Mouse (Mus musculus) lung, postnatal 36 days (tissue): ENCODE data around the gene Tmem106a.
"Not testable (repeated sequence)": the region's sequence is repeated elsewhere in the genome, so short reads cannot be mapped to it uniquely, and the experiment has no call there.

ENCODE experiments used
- DNase-seq: peaks from one replicate; pipeline ENCODE4 v3.0.0; 2022; ENCODE audit warnings: mixed read lengths

Tmem106a gene

DNA sequence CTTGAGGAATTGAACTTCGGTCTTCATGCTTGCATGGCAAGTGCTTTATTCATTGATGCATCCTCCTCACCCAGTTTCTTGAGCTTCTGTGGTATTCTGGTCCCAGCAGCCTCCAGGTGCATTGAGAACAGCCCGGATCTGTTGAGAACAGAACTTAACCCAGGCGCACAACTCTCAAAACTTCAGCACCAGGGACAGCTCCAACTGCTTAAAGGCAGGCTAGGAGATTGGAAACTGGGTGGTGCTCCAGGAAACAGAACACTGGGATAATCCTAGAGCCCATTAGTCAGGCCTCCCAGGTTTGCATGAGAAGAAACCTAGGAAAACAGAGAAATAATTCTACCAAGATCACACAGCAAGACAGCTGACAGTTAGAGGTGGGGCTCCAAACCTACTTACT is 20.4 kb downstream of the Tmem106a start:
- peak; percentile 86 for DNase-seq

GRCm38 (mm10) chr11:101604116-101604515 is 22.1 kb downstream of the Tmem106a start:
- DNase-seq, result no peak

DNA sequence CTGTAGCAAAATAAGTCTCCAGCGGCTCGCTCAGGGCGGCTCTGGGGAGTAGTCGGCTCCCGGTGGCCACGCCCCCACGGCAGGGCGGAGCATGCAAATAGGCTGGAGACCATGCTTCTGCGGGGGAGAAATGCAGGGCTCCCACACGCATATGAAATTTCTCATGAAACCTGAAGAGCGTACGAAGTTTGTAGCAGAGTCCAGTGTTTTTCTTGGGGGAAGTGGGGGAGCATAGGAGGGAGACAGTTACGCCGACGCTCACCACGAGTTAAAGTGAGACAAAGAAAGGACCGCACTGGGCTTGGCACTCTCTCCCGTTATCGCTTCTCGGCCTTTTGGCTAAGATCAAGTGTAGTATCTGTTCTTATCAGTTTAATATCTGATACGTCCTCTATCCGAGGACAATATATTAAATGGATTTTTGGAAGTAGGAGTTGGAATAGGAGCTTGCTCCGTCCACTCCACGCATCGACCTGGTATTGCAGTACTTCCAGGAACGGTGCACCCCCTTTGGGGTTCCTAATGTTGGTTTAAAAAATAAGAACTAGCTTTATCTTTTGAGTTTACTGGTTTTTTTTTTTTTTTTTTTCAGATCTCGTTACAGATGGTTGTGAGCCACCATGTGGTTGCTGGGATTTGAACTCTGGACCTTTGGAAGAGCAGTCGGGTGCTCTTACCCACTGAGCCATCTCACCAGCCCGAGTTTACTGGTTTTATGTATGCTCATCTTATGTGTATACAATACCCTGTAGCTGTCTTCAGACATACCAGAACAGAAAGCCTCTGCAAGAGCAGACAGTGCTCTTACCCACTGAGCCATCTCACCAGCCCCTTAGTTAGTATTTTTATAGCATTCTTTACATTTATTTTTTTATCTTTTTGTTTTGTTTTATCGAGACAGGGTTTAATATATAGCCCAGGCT is 22.8 kb downstream of the Tmem106a start:
- peak; percentile 88 for DNase-seq

DNA sequence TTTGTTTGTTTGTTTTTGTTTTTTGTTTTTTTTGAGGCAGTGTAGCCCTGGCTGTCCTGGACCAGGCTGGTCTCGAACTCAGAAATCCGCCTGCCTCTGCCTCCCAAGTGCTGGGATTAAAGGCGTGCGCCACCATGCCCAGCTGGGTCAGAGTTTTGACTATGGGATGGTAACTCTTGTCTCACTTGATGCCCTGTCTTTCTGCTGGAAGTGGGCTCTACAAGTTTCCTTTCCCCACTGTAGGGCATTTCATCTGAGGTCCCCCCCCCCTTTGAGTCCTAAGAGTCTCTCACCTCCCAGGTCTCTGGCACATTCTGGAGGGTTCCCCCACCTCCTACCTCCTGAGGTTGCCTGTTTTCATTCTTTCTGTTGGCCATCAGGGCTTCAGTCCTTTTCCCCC is 25.1 kb downstream of the Tmem106a start:
- not testable (repeated sequence) for DNase-seq

DNA sequence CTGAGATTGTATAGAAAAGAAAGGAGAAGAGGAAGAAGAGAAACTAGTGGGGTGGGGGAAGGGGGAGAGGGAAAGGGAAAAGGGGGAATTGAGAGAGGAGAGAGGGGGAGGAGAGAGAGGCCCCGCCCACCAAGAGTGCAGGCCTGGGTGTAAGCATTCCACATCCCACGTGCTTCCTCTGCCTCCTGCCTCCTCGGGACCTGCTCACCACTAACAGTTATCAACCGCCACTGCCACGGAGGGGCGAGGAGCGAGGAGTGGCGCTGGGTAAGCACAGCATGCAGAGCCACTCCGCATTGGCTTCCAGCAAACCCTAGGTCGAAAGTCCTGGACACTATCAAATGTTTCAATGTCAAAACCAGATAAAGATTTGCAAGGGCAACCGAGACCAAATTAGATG is 28.4 kb downstream of the Tmem106a start:
- DNase-seq, result no peak

GRCm38 (mm10) chr11:101613596-101613995 is 31.6 kb downstream of the Tmem106a start:
- DNase-seq, result no peak

DNA sequence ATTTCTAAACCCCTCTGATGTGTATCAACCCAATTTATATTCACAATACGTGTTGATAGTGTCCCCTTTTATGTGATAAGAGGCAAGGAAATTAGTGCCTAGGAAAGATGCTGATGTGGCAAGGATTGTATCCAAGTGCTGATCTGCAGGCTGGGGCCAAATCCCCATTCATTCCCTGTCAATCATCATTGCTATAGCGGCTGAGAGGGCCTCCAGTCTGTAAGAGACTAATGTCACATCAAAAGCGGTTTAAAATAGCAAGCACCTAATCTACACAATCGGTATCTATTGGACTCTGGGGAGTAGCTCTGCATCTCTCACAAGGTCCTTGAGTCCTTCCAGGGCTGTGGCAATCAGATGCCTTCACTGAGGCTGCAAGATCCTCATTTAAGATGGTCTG is 32.1 kb downstream of the Tmem106a start:
- no peak for DNase-seq

GRCm38 (mm10) chr11:101615380-101615779 is 33.3 kb downstream of the Tmem106a start:
- DNase-seq, result no peak

DNA sequence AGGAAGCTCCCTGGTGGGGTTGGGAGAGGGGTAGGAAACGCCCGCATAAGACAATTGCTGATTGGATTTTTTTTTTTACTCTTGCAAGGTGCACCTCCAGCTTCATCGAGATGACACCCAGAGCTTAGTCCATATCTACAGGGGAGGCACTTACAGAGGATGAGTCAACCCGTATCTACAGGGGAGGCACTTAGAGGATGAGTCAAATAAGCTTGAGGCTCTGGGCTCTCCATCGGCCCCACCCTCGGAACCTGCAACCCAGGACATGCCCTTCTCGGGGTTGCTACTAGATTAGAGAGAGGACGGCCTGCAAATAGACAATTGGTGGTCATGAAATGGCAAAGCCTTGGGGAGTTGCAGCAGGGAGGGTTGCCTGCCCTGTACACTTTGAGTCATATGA is 34.1 kb downstream of the Tmem106a start:
- DNase-seq, result no peak

DNA sequence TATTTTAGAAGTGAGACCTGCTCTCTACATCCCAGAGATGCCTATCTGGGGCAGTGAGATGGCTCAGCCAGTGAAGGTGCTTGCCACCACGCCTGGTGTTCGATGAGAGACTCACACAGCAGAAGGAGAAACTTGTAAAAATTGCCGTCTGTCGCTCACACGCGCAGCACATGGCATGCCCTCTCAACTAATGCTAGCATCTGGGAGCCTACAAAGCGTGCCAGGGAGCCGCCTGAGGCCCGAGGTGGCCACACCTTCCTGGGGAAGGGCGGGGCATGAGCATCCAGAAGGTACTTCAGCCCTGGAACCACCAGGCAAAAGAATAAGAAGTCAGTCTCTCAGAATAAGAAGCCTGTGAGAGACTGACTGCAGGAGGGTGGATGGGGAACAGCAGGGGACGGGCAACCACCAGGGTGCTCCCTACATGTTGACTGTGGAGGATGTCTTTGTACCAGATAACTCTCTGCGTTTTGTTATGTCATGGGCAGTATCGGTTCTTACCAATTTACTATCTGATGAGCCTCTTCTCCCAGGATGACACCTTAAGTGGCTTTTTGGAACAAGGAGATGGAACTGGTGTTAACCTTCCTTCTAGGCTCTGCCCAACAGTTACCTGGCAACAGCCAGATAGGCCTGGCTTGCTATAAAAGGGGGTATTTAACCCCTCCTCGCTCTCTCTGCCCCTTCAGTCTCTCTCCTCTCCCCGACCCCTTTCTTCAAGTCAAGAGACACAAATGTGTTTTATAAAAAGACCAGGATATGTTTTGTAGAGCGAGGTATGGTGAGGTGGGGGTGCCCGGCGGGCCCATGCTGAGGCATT is 35.1 kb downstream of the Tmem106a start:
- no peak for DNase-seq

- DNase-seq, result peak; percentile 60
These were observed 35.8 kb downstream of the Tmem106a start for GRCm38 (mm10) chr11:101617849-101618248.

DNA sequence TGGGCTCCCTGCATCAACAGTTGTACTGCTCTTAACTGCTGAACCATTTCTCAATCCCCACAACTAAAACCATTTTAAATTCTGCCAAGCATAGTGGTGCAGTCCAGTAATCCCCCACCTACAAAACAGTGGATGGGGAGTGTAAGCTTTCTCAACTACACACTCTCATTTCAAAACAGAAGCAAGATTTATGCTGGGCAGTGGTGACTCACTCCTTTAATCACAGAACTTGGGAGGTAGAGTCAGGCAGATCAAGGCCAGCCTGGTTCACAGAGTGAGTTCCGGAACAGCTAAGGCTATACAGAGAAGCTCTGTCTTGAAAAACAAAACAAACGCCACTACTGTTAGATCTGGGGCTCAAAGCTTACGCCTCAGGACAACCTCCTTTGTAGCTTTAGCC is 36.6 kb downstream of the Tmem106a start:
- DNase-seq, result no peak

DNA sequence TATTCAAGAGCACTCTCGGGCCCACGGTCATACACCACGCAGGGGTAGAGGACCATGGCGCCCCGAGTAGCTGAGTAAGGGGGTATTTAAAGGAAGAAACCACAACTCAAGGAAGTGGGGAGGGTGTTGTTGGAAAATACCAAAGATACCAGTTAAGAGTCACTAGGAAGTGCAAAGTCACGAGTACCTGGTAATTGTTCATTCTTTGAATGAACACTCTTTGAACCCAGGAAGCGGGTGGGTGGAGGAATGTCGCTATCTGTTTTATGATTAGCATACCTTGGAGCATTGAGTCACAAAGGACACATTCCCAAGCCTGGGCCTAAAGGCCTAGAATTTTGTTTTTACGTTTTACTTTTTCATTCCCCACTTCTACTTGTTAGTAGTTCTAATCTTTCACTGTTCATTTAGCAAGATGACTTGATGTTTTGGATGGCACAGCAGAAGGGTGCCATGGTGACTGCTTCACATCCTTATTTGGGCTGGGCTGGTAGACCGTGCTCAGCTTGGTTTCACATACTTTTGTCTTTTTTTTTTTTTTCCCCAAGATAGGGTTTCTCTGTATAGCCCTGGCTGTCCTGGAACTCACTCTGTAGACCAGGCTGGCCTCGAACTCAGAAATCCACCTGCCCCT is 38.1 kb downstream of the Tmem106a start:
- DNase-seq, result not testable (repeated sequence)

GRCm38 (mm10) chr11:101626649-101626994 is 44.6 kb downstream of the Tmem106a start:
- DNase-seq, result no peak

GRCm38 (mm10) chr11:101626995-101627856 is 45.2 kb downstream of the Tmem106a start, which contains the start of gene Rdm1:
Gene Rdm1 (plus strand): TSS chr11:101627195.
- DNase-seq, result peak; percentile 90

DNA sequence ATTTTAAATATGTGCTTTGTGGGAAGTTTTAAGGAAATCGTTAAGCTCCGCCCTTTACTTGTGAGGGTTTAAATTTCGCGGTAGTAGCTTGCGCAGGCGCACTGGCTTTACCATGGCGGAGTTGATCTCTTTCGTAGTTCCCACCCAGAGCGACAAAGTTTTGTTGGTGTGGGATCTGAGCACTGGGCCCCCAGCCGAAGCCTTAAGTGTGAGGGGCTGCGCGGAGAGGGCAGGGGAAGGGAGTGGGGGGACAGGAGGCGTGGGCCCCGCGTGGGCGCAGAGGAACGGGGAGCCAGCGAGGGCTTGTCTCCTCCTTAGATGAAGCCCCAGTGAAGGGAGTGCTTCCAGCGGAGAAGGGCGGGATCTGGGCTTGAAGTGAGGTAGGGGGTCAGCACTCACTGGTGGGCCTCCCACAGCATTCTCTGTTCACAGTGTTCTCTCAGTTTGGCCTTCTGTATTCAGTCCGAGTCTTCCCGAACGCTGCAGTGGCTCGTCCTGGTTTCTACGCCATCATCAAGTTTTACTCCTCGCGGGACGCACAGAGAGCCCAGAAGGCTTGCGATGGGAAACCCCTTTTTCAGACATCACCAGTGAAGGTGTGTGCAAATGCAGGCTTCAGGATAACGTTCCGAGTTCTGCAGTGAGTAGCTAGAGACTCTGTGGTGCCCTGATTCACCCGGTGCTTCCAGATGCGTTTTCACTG is 46.0 kb downstream of the Tmem106a start:
- peak; percentile 90 for DNase-seq

- not testable (repeated sequence) for DNase-seq
These were observed 46.8 kb downstream of the Tmem106a start for GRCm38 (mm10) chr11:101628733-101629417.

- DNase-seq, result no peak
These were observed 53.6 kb downstream of the Tmem106a start for GRCm38 (mm10) chr11:101635660-101636059.

DNA sequence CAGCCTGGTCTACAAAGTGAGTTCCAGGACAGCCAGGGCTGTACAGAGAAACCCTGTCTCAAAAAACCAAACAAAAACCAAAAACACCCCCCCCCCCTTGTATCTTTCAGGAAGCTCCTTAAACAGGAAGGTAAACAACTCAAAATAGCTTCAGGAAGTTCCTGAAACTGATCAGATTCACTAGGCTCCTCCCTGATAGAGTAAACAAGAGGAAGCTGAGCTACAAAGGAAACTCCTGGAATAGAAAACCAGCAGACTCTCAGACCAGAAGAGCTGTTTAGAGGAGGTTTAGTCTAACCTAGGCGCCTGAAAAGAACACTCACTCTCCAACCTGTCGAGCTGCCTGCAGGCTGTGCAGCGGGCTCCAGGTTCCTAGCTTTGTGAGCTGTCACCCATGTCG is 57.7 kb downstream of the Tmem106a start:
- no peak for DNase-seq

DNA sequence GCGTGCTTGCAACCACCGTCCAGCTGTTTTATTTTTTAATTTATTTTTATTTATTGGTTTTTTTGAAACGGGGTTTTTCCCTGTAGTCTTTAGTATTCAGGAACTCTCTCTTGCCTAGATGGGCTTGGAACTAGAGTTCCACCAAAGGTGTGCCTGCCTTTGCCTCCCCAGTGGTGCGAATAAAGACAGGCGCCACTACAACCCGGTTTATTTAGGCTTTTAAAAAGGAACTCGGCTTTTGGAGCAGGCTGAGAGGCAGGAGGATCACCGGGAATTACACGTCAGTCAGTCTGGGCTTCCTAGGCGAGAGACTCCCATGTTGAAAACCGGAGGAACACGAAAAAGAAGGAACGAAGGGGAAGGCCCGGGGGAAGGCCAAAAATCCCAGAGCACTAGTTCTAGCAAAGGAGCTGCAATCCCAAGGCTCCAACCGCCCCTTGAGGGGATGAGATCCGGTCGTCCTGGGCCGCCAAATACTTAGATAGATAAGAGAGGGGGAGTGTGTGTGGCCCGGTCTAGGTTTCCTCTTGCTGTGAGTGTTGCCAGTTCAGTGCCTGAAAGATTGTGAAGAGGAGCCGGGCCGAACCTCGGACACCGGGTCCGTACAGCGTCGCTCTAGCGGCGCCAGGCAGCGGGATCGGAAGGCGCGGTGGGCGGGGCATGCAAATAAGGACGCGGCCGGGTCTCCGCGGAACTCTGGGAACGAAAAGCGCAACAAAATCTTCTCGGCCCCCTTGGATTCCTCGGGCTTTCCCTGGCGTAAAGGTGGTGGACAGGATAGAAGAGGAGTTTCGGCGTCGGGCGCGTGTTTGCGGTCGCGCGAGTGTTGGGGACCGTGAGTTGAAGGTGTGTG is 59.0 kb downstream of the Tmem106a start:
- peak; percentile 79 for DNase-seq
